Mouse (Mus musculus): Measurements from ENCODE around the gene Nhsl1.
"Not testable (repeated sequence)": the region's sequence is repeated elsewhere in the genome, so short reads cannot be mapped to it uniquely, and the experiment has no call there.

The Nhsl1 gene

GRCm38 (mm10) chr10:18435938-18436337, 117.2 kb downstream of the Nhsl1 start:
- DNase-seq (ENCODE audit: extremely low read depth, low read depth, low spot score), result no peak

- no peak for DNase-seq (ENCODE audit: extremely low read depth, low read depth, low spot score)
Observed at GRCm38 (mm10) chr10:18437584-18437983, 118.8 kb downstream of the Nhsl1 start.

- DNase-seq (ENCODE audit: extremely low read depth, low read depth, low spot score), result no peak
Observed at GRCm38 (mm10) chr10:18445603-18446358, 127.0 kb downstream of the Nhsl1 start.

- DNase-seq (ENCODE audit: extremely low read depth, low read depth, low spot score), result no peak
Observed at GRCm38 (mm10) chr10:18446359-18446820, 127.6 kb downstream of the Nhsl1 start.

- DNase-seq (ENCODE audit: extremely low read depth, low read depth, low spot score), result no peak
Observed at GRCm38 (mm10) chr10:18447299-18447698, 128.5 kb downstream of the Nhsl1 start.

- DNase-seq (ENCODE audit: extremely low read depth, low read depth, low spot score), result not testable (repeated sequence)
Observed at GRCm38 (mm10) chr10:18448896-18449295, 130.1 kb downstream of the Nhsl1 start.

- DNase-seq (ENCODE audit: extremely low read depth, low read depth, low spot score), result peak; percentile 49
Observed at GRCm38 (mm10) chr10:18453380-18453779, 134.6 kb downstream of the Nhsl1 start.

- no peak for DNase-seq (ENCODE audit: extremely low read depth, low read depth, low spot score)
Observed at GRCm38 (mm10) chr10:18454161-18454560, 135.4 kb downstream of the Nhsl1 start.

GRCm38 (mm10) chr10:18455301-18455920, 136.6 kb downstream of the Nhsl1 start:
- no peak for DNase-seq (ENCODE audit: extremely low read depth, low read depth, low spot score)

GRCm38 (mm10) chr10:18457808-18458475, 139.2 kb downstream of the Nhsl1 start:
- no peak for DNase-seq (ENCODE audit: extremely low read depth, low read depth, low spot score)

- DNase-seq (ENCODE audit: extremely low read depth, low read depth, low spot score), result no peak
Observed at GRCm38 (mm10) chr10:18461336-18461735, 142.6 kb downstream of the Nhsl1 start.

- DNase-seq (ENCODE audit: extremely low read depth, low read depth, low spot score), result no peak
Observed at GRCm38 (mm10) chr10:18463071-18463841, 144.5 kb downstream of the Nhsl1 start.

- DNase-seq (ENCODE audit: extremely low read depth, low read depth, low spot score), result no peak
Observed at GRCm38 (mm10) chr10:18468396-18468795, 149.6 kb downstream of the Nhsl1 start.

- DNase-seq (ENCODE audit: extremely low read depth, low read depth, low spot score), result no peak
Observed at GRCm38 (mm10) chr10:18469279-18470135, 150.7 kb downstream of the Nhsl1 start.

- no peak for DNase-seq (ENCODE audit: extremely low read depth, low read depth, low spot score)
Observed at GRCm38 (mm10) chr10:18470351-18471060, 151.7 kb downstream of the Nhsl1 start.

- no peak for DNase-seq (ENCODE audit: extremely low read depth, low read depth, low spot score)
Observed at GRCm38 (mm10) chr10:18471648-18472047, 152.9 kb downstream of the Nhsl1 start.

GRCm38 (mm10) chr10:18475126-18475525, 156.3 kb downstream of the Nhsl1 start:
- DNase-seq (ENCODE audit: extremely low read depth, low read depth, low spot score), result peak; percentile 91

- no peak for DNase-seq (ENCODE audit: extremely low read depth, low read depth, low spot score)
Observed at GRCm38 (mm10) chr10:18478294-18478693, 159.5 kb downstream of the Nhsl1 start.

- DNase-seq (ENCODE audit: extremely low read depth, low read depth, low spot score), result no peak
Observed at GRCm38 (mm10) chr10:18479285-18479684, 160.5 kb downstream of the Nhsl1 start.

GRCm38 (mm10) chr10:18480836-18481235, 162.1 kb downstream of the Nhsl1 start:
- no peak for DNase-seq (ENCODE audit: extremely low read depth, low read depth, low spot score)

Data from fat pad, adult 2 months (tissue).